Mouse (Mus musculus) MEL (cell line): ENCODE measurements around the gene Sirt3. TPM values are rescaled to one million over a fixed set of nuclear protein-coding genes. Genes with fewer than 3 reads are reported as not detected.

Experiments used
- DNase-seq: peaks from one replicate; pipeline ENCODE4 v3.0.0; 2011; ENCODE audit warnings: low read depth, low spot score
- H3K27ac ChIP-seq: 2 replicates; pipeline ENCODE4 v1.5.1; 2012; ENCODE audit warnings: low read depth, mild to moderate bottlenecking, control low read depth, low read length, moderate library complexity; ENCODE audit not compliant: control insufficient read depth
- H3K27me3 ChIP-seq, 2 experiments: fragments of 150-350 bp in 1 of 2; sonication (generic) in 1 of 2; 2 replicates each; pipeline ENCODE4 v1.6.1; 2012; ENCODE audit warnings: low read length in 2 of 2, mild to moderate bottlenecking in 2 of 2, improper control_type of control experiment in 1 of 2, moderate library complexity in 1 of 2; ENCODE audit not compliant: insufficient read depth in 2 of 2, control insufficient read depth in 1 of 2
- H3K36me3 ChIP-seq, 2 experiments: 2 replicates each; pipeline ENCODE4 v1.6.1; 2012 to 2014; ENCODE audit warnings: low read length in 2 of 2, improper control_type of control experiment in 1 of 2, inconsistent platforms in 1 of 2, mild to moderate bottlenecking in 1 of 2; ENCODE audit not compliant: insufficient read depth in 2 of 2, control insufficient read depth in 1 of 2
- H3K4me1 ChIP-seq, 2 experiments: fragments of 150-350 bp in 1 of 2; sonication (generic) in 1 of 2; 2 replicates each; pipeline ENCODE4 v1.6.1; 2012; ENCODE audit warnings: low read length in 2 of 2, improper control_type of control experiment in 1 of 2, mild to moderate bottlenecking in 1 of 2; ENCODE audit not compliant: insufficient read depth in 2 of 2, control insufficient read depth in 1 of 2
- H3K4me3 ChIP-seq, 2 experiments: fragments of 150-350 bp in 1 of 2; sonication (generic) in 1 of 2; 2 replicates each; pipeline ENCODE4 v1.5.1; 2012; ENCODE audit warnings: low read depth in 2 of 2, low read length in 2 of 2, mild to moderate bottlenecking in 2 of 2, moderate library complexity in 2 of 2, control low read depth in 1 of 2, improper control_type of control experiment in 1 of 2; ENCODE audit not compliant: control insufficient read depth in 1 of 2, insufficient read depth in 1 of 2
- H3K79me2 ChIP-seq: 2 replicates; pipeline ENCODE4 v1.6.1; 2012; ENCODE audit warnings: mild to moderate bottlenecking, low read length, moderate library complexity; ENCODE audit not compliant: control insufficient read depth, poor library complexity, insufficient read depth
- H3K9ac ChIP-seq: 2 replicates; pipeline ENCODE4 v1.6.1; 2012; ENCODE audit warnings: low read depth, mild to moderate bottlenecking, control low read depth, low read length, moderate library complexity; ENCODE audit not compliant: control insufficient read depth, poor library complexity, severe bottlenecking
- H3K9me3 ChIP-seq: fragments of 150-350 bp; sonication (generic); replicated peaks from 2 replicates; pipeline ENCODE4 v1.6.1; 2012; ENCODE audit warnings: mild to moderate bottlenecking, low read length, improper control_type of control experiment, moderate library complexity; ENCODE audit not compliant: insufficient read depth
- BHLHE40 ChIP-seq: IDR thresholded peaks from 2 replicates; pipeline ENCODE4 v1.6.1; 2012; ENCODE audit warnings: low read depth, mild to moderate bottlenecking, inconsistent platforms, low read length, improper control_type of control experiment, borderline replicate concordance
- CHD1 ChIP-seq: IDR thresholded peaks from 2 replicates; pipeline ENCODE4 v1.6.1; 2012; ENCODE audit warnings: low read depth, mild to moderate bottlenecking, inconsistent platforms, low read length, improper control_type of control experiment
- CTCF ChIP-seq, 3 experiments: IDR thresholded peaks in 2 of 3; conservative IDR thresholded peaks in 1 of 3; 2 replicates each; pipeline ENCODE4 v1.5.1; 2011 to 2012; ENCODE audit warnings: low read length in 3 of 3, low read depth in 2 of 3, mild to moderate bottlenecking in 2 of 3, improper control_type of control experiment in 1 of 3, inconsistent platforms in 1 of 3, mixed read lengths in 1 of 3, moderate library complexity in 1 of 3; ENCODE audit not compliant: control insufficient read depth in 1 of 3, insufficient read depth in 1 of 3, poor library complexity in 1 of 3, severe bottlenecking in 1 of 3
- GABPA ChIP-seq: IDR thresholded peaks from 2 replicates; pipeline ENCODE4 v1.6.1; 2012; ENCODE audit warnings: low read depth, mild to moderate bottlenecking, inconsistent platforms, low read length, improper control_type of control experiment, moderate library complexity
- HCFC1 ChIP-seq: IDR thresholded peaks from 2 replicates; pipeline ENCODE4 v1.6.1; 2012; ENCODE audit warnings: low read depth, mild to moderate bottlenecking, inconsistent platforms, low read length, improper control_type of control experiment, moderate library complexity
- KAT2A ChIP-seq: conservative IDR thresholded peaks from 2 replicates; pipeline ENCODE4 v1.6.1; 2012; ENCODE audit warnings: low read depth, low read length, improper control_type of control experiment, inconsistent platforms
- MAZ ChIP-seq: IDR thresholded peaks from 2 replicates; pipeline ENCODE4 v1.6.1; 2012; ENCODE audit warnings: low read depth, mild to moderate bottlenecking, inconsistent platforms, low read length, improper control_type of control experiment
- MYC ChIP-seq: IDR thresholded peaks from 2 replicates; pipeline ENCODE4 v1.6.1; 2011; ENCODE audit warnings: low read depth, mild to moderate bottlenecking, low read length, improper control_type of control experiment, moderate library complexity
- NELFE ChIP-seq: IDR thresholded peaks from 2 replicates; pipeline ENCODE4 v1.6.1; 2011; ENCODE audit warnings: low read depth, low read length, improper control_type of control experiment
- POLR2AphosphoS2 ChIP-seq: IDR thresholded peaks from 2 replicates; pipeline ENCODE4 v1.6.1; 2011; ENCODE audit warnings: low read length, improper control_type of control experiment
- POLR2AphosphoS5 ChIP-seq: IDR thresholded peaks from 2 replicates; pipeline ENCODE4 v1.6.1; 2012; ENCODE audit warnings: low read depth, borderline replicate concordance, mild to moderate bottlenecking, inconsistent platforms, low read length, moderate library complexity, mixed read lengths
- RAD21 ChIP-seq: IDR thresholded peaks from 2 replicates; pipeline ENCODE4 v1.6.1; 2011; ENCODE audit warnings: mild to moderate bottlenecking, low read depth, low read length, improper control_type of control experiment
- SIN3A ChIP-seq: IDR thresholded peaks from 2 replicates; pipeline ENCODE4 v1.6.1; 2012; ENCODE audit warnings: low read length, improper control_type of control experiment, inconsistent platforms
- TAL1 ChIP-seq: IDR thresholded peaks from 2 replicates; pipeline ENCODE4 v1.6.1; 2012; ENCODE audit warnings: mild to moderate bottlenecking, inconsistent platforms, low read length, moderate library complexity, mixed read lengths
- TBP ChIP-seq: IDR thresholded peaks from 2 replicates; pipeline ENCODE4 v1.8.0; 2011; ENCODE audit warnings: low read depth, low read length, improper control_type of control experiment
- TCF12 ChIP-seq: IDR thresholded peaks from 2 replicates; pipeline ENCODE4 v1.6.1; 2014; ENCODE audit warnings: low read depth, mild to moderate bottlenecking, inconsistent platforms, low read length, improper control_type of control experiment, moderate library complexity
- USF1 ChIP-seq: IDR thresholded peaks from 2 replicates; pipeline ENCODE4 v1.6.1; 2014; ENCODE audit warnings: low read depth, mild to moderate bottlenecking, inconsistent platforms, low read length, improper control_type of control experiment, moderate library complexity
- ZC3H11A ChIP-seq: IDR thresholded peaks from 2 replicates; pipeline ENCODE4 v1.6.1; 2012; ENCODE audit warnings: low read depth, mild to moderate bottlenecking, inconsistent platforms, low read length, improper control_type of control experiment
- polyA plus RNA-seq, 2 experiments: library from polyadenylated mRNA; stranded (reverse) in 1 of 2; unstranded in 1 of 2; fragments of >175 nt in 1 of 2; fragments of >200 nt in 1 of 2; gene quantifications; 2 replicates each; pipeline versions ENCODE4 v1.2.1 to v1.2.4; 2012; ENCODE audit warnings: low replicate concordance in 2 of 2, low read depth in 1 of 2; ENCODE audit not compliant: insufficient read length in 2 of 2, insufficient read depth in 1 of 2, missing spikeins in 1 of 2
- total RNA-seq: library from RNA; depleted of rRNA; stranded (reverse); fragments of 300-350 nt; gene quantifications from 2 replicates; pipeline ENCODE4 v1.2.3, GENCODE M21; 2012

The Sirt3 gene
- total and polyA plus RNA-seq, 3 experiments: 16.1 to 19.5 TPM; not detected in 1

DNA sequence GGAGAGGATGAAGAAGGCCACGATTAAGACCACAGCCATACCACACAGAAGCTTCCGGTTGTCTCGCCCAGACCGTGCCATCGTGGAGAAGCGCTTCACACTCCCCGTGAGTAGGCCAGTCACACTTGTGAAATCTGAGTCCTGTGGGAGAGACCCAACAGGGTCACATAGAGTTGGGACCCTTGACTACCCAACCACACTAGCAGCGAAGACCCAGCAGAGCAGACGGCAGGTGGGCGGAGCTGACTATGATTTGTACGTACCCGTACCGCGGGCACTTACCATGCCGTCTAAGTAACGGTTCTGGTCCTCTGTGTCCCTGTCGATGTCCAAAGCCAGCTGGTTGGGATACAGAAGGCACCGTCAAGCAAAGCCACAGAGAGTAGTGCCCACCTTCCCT, 27.6 kb downstream of the Sirt3 start:
- H3K4me3 ChIP-seq: no peak overlapping the region
- H3K9ac ChIP-seq: no peak overlapping the region
- no peak for DNase-seq

DNA sequence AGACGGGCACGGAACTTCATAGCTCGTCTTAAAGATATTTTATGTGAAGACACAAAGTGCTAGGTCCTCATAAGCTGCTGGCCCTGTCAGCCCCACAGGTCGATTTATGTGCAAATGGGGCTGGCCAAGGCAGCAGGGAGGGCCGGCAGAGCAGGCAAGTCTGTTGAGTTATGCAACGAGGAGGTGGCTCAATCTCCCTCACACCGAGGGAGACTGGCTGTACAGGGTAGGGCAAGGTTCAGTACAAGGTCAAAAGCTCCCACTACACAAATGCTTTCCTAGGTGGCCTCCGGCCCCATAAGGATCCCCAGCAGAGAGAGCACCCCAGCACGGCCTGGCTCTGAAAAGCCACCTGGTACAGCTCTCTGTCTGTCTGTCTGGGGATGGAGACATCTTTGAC, 28.7 kb downstream of the Sirt3 start:
- no peak for DNase-seq
- no peaks in the 10 kb centered on the region for H3K27me3 ChIP-seq
- H3K4me3 ChIP-seq: no peak overlapping the region
- TF ChIP-seq MYC (no peak), KAT2A (no peak), BHLHE40 (no peak), TCF12 (no peak), USF1 (no peak)
- H3K9me3 ChIP-seq: no peaks in the 10 kb centered on the region
- H3K36me3 ChIP-seq: peaks cover 0 to 4% of the 10 kb centered on the region in 2 experiments; a peak in 2 of 4 replicates
- peaks cover 28% of the 10 kb centered on the region for H3K79me2 ChIP-seq
- no peak overlapping the region for H3K9ac ChIP-seq
- no peak overlapping the region for H3K27ac ChIP-seq
- peaks cover 2 to 14% of the 10 kb centered on the region in 2 experiments; a peak in 3 of 4 replicates for H3K4me1 ChIP-seq

More for the DNA sequence above, 27.6 kb downstream of the Sirt3 start:
- peaks cover 3 to 19% of the 10 kb centered on the region in 2 experiments; a peak in 3 of 4 replicates for H3K4me1 ChIP-seq
- no peak for TF ChIP-seq HCFC1
- TF ChIP-seq GABPA: no peak
- TF ChIP-seq TAL1: no peak
- TF ChIP-seq BHLHE40: no peak
- no peak for TF ChIP-seq ZC3H11A
- no peak for TF ChIP-seq USF1
- TF ChIP-seq TBP: no peak
- TF ChIP-seq CTCF (IDR thresholded peaks at IDR 0.05 in 2 of 3, conservative IDR thresholded peaks at IDR 0.05 in 1 of 3; ENCODE audit: control insufficient read depth in 1 of 3, insufficient read depth in 1 of 3, low read depth in 2 of 3, low read length in 3 of 3, poor library complexity in 1 of 3, severe bottlenecking in 1 of 3): no peak
- no peak for TF ChIP-seq CHD1
- no peak for TF ChIP-seq SIN3A
- TF ChIP-seq RAD21: no peak
- TF ChIP-seq MAZ: no peak
- peaks cover 0 to 8% of the 10 kb centered on the region in 2 experiments; a peak in 2 of 4 replicates for H3K36me3 ChIP-seq
- no peaks in the 10 kb centered on the region for H3K9me3 ChIP-seq
- H3K79me2 ChIP-seq: peaks cover 37% of the 10 kb centered on the region
- H3K27me3 ChIP-seq: no peaks in the 10 kb centered on the region
- H3K27ac ChIP-seq: no peak overlapping the region

DNA sequence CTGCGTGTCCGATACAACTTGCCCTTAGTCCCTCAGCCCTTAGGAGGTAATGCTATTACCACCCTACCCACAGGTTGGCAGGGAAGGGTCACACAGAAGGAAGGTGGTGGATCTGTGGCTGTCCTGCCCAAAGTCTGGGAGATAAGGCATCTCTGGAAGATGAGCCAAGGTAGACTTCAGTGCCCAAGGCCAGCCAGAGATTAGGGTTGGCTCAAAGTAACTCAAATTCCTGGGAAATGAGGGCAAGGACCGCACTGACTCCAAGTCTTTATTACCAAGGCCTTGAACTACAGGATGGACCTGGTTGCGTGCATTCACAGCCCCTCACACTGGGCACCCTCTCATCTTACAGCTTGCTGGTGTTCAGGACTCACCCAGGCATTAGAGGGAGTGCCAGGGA, 30.2 kb downstream of the Sirt3 start:
- Histone ChIP-seq H3K27me3 (no peaks in the 10 kb centered on the region), H3K4me3 (no peak overlapping the region), H3K36me3 (no peaks in the 10 kb centered on the region), H3K27ac (no peak overlapping the region), H3K79me2 (peaks cover 18% of the 10 kb centered on the region), H3K9ac (no peak overlapping the region), H3K4me1 (peaks cover 0 to 8% of the 10 kb centered on the region in 2 experiments; a peak in 2 of 4 replicates), H3K9me3 (no peaks in the 10 kb centered on the region)
- no peak for TF ChIP-seq NELFE
- TF ChIP-seq TAL1: no peak
- no peak for TF ChIP-seq USF1
- no peak for TF ChIP-seq CTCF (IDR thresholded peaks at IDR 0.05 in 2 of 3, conservative IDR thresholded peaks at IDR 0.05 in 1 of 3; ENCODE audit: control insufficient read depth in 1 of 3, insufficient read depth in 1 of 3, low read depth in 2 of 3, low read length in 3 of 3, poor library complexity in 1 of 3, severe bottlenecking in 1 of 3)
- no peak for TF ChIP-seq MYC
- TF ChIP-seq TCF12: no peak
- TF ChIP-seq POLR2AphosphoS2: no peak
- no peak for TF ChIP-seq POLR2AphosphoS5
- no peak for DNase-seq
